Mouse (Mus musculus): ENCODE data around the gene Slc7a7. TPM values are rescaled to one million over a fixed set of nuclear protein-coding genes. Genes with fewer than 3 reads are reported as not detected.

The Slc7a7 gene
- polyA plus RNA-seq, 1 experiment from 2014 or later = 8.1 TPM

GRCm38 (mm10) chr14:54443712-54444618 lies 26.4 kb upstream of the Slc7a7 start:
- Histone ChIP-seq H3K27ac (replicated peaks) (peak overlapping the region; percentile 95), H3K36me3 (peaks cover 27% of the 10 kb centered on the region), H3K4me1 (peaks cover 39% of the 10 kb centered on the region), H3K9me3 (replicated peaks) (no peaks in the 10 kb centered on the region), H3K4me3 (replicated peaks) (no peak overlapping the region), H3K27me3 (no peaks in the 10 kb centered on the region), H3K9ac (no peak overlapping the region), H3K4me2 (replicated peaks) (no peak overlapping the region)
- 36% methylated on average over 15 of the region's 15 CpGs for WGBS
- ATAC-seq (ENCODE audit: insufficient number of reproducible peaks, low FRiP score, low TSS enrichment, low read depth) = peak; percentile 69

GRCm38 (mm10) chr14:54443196-54443595 lies 25.6 kb upstream of the Slc7a7 start:
- H3K4me1 ChIP-seq = peaks cover 35% of the 10 kb centered on the region
- peak; percentile 90 for ATAC-seq (ENCODE audit: insufficient number of reproducible peaks, low FRiP score, low TSS enrichment, low read depth)
- H3K9me3 ChIP-seq (replicated peaks) = no peaks in the 10 kb centered on the region
- no peaks in the 10 kb centered on the region for H3K27me3 ChIP-seq
- peaks cover 35% of the 10 kb centered on the region for H3K36me3 ChIP-seq
- no peak overlapping the region for H3K4me3 ChIP-seq (replicated peaks)
- peak overlapping the region; percentile 95 for H3K27ac ChIP-seq (replicated peaks)
- no peak overlapping the region for H3K9ac ChIP-seq
- WGBS = 15% methylated on average over 3 of the region's 3 CpGs
- peak overlapping the region; percentile 33 for H3K4me2 ChIP-seq (replicated peaks)

- no peaks in the 10 kb centered on the region for H3K9me3 ChIP-seq (replicated peaks)
- H3K27me3 ChIP-seq = no peaks in the 10 kb centered on the region
- peak overlapping the region; percentile 95 for H3K27ac ChIP-seq (replicated peaks)
- peaks cover 35% of the 10 kb centered on the region for H3K4me1 ChIP-seq
- no peak for ATAC-seq (ENCODE audit: insufficient number of reproducible peaks, low FRiP score, low TSS enrichment, low read depth)
- H3K4me2 ChIP-seq (replicated peaks) = no peak overlapping the region
- H3K9ac ChIP-seq = no peak overlapping the region
- H3K36me3 ChIP-seq = peaks cover 39% of the 10 kb centered on the region
- WGBS = 81% methylated on average over 3 of the region's 3 CpGs
- no peak overlapping the region for H3K4me3 ChIP-seq (replicated peaks)
Measured at GRCm38 (mm10) chr14:54442548-54442947, 25.0 kb upstream of the Slc7a7 start.

- ATAC-seq (ENCODE audit: insufficient number of reproducible peaks, low FRiP score, low TSS enrichment, low read depth) = no peak
- 71% methylated on average over 4 of the region's 4 CpGs for WGBS
- Histone ChIP-seq H3K4me2 (replicated peaks) (no peak overlapping the region), H3K27me3 (no peaks in the 10 kb centered on the region), H3K27ac (replicated peaks) (peak overlapping the region; percentile 48; the same call in 1 of the 2 replicates), H3K4me1 (peaks cover 35% of the 10 kb centered on the region), H3K9ac (no peak overlapping the region), H3K36me3 (peaks cover 51% of the 10 kb centered on the region), H3K9me3 (replicated peaks) (no peaks in the 10 kb centered on the region), H3K4me3 (replicated peaks) (no peak overlapping the region)
Measured at GRCm38 (mm10) chr14:54441365-54441764, 23.8 kb upstream of the Slc7a7 start.

GRCm38 (mm10) chr14:54440538-54440937 lies 23.0 kb upstream of the Slc7a7 start:
- Histone ChIP-seq H3K27ac (replicated peaks) (no peak overlapping the region), H3K4me3 (replicated peaks) (no peak overlapping the region), H3K27me3 (no peaks in the 10 kb centered on the region), H3K9me3 (replicated peaks) (no peaks in the 10 kb centered on the region), H3K4me2 (replicated peaks) (no peak overlapping the region), H3K4me1 (peaks cover 39% of the 10 kb centered on the region), H3K9ac (no peak overlapping the region), H3K36me3 (peaks cover 59% of the 10 kb centered on the region)
- ATAC-seq (ENCODE audit: insufficient number of reproducible peaks, low FRiP score, low TSS enrichment, low read depth) = no peak
- WGBS = 90% methylated on average over 14 of the region's 14 CpGs

GRCm38 (mm10) chr14:54439610-54440009 lies 22.0 kb upstream of the Slc7a7 start:
- Histone ChIP-seq H3K27ac (replicated peaks) (no peak overlapping the region), H3K9ac (no peak overlapping the region), H3K4me1 (peaks cover 48% of the 10 kb centered on the region), H3K4me2 (replicated peaks) (no peak overlapping the region), H3K4me3 (replicated peaks) (no peak overlapping the region), H3K36me3 (peaks cover 64% of the 10 kb centered on the region), H3K27me3 (no peaks in the 10 kb centered on the region), H3K9me3 (replicated peaks) (no peaks in the 10 kb centered on the region)
- no peak for ATAC-seq (ENCODE audit: insufficient number of reproducible peaks, low FRiP score, low TSS enrichment, low read depth)
- WGBS = 64% methylated on average over 7 of the region's 7 CpGs

GRCm38 (mm10) chr14:54439155-54439554 lies 21.6 kb upstream of the Slc7a7 start:
- H3K4me2 ChIP-seq (replicated peaks) = no peak overlapping the region
- H3K27me3 ChIP-seq = no peaks in the 10 kb centered on the region
- no peak overlapping the region for H3K9ac ChIP-seq
- peaks cover 64% of the 10 kb centered on the region for H3K36me3 ChIP-seq
- H3K9me3 ChIP-seq (replicated peaks) = no peaks in the 10 kb centered on the region
- H3K4me3 ChIP-seq (replicated peaks) = no peak overlapping the region
- WGBS = 87% methylated on average over 12 of the region's 12 CpGs
- no peak for ATAC-seq (ENCODE audit: insufficient number of reproducible peaks, low FRiP score, low TSS enrichment, low read depth)
- H3K4me1 ChIP-seq = peaks cover 50% of the 10 kb centered on the region
- H3K27ac ChIP-seq (replicated peaks) = no peak overlapping the region

- Histone ChIP-seq H3K4me1 (peaks cover 49% of the 10 kb centered on the region), H3K27me3 (no peaks in the 10 kb centered on the region), H3K4me2 (replicated peaks) (no peak overlapping the region), H3K4me3 (replicated peaks) (no peak overlapping the region), H3K9ac (no peak overlapping the region), H3K27ac (replicated peaks) (no peak overlapping the region), H3K9me3 (replicated peaks) (no peaks in the 10 kb centered on the region), H3K36me3 (peaks cover 50% of the 10 kb centered on the region)
- ATAC-seq (ENCODE audit: insufficient number of reproducible peaks, low FRiP score, low TSS enrichment, low read depth) = no peak
- WGBS = 73% methylated on average over 11 of the region's 11 CpGs
Measured at GRCm38 (mm10) chr14:54435194-54435918, 17.8 kb upstream of the Slc7a7 start.

- H3K4me3 ChIP-seq (replicated peaks) = peak overlapping the region; percentile 85
- no peak for ATAC-seq (ENCODE audit: insufficient number of reproducible peaks, low FRiP score, low TSS enrichment, low read depth)
- peaks cover 56% of the 10 kb centered on the region for H3K4me1 ChIP-seq
- H3K27ac ChIP-seq (replicated peaks) = peak overlapping the region; percentile 100
- no peaks in the 10 kb centered on the region for H3K27me3 ChIP-seq
- H3K4me2 ChIP-seq (replicated peaks) = peak overlapping the region; percentile 81
- 36% methylated on average over 12 of the region's 12 CpGs for WGBS
- peak overlapping the region; percentile 93; the same call in 1 of the 2 replicates for H3K9ac ChIP-seq
- no peaks in the 10 kb centered on the region for H3K9me3 ChIP-seq (replicated peaks)
- H3K36me3 ChIP-seq = peaks cover 38% of the 10 kb centered on the region
Measured at GRCm38 (mm10) chr14:54433941-54434531, 16.5 kb upstream of the Slc7a7 start.

GRCm38 (mm10) chr14:54432837-54433830 lies 15.6 kb upstream of the Slc7a7 start:
- WGBS = 14% methylated on average over 17 of the region's 17 CpGs
- H3K9me3 ChIP-seq (replicated peaks) = no peaks in the 10 kb centered on the region
- ATAC-seq (ENCODE audit: insufficient number of reproducible peaks, low FRiP score, low TSS enrichment, low read depth) = 0 out of 2 replicates have a peak, but pooled peaks have one; percentile 27
- peaks cover 56% of the 10 kb centered on the region for H3K4me1 ChIP-seq
- no peaks in the 10 kb centered on the region for H3K27me3 ChIP-seq
- H3K9ac ChIP-seq = peak overlapping the region; percentile 93
- H3K4me2 ChIP-seq (replicated peaks) = peak overlapping the region; percentile 81
- H3K27ac ChIP-seq (replicated peaks) = peak overlapping the region; percentile 100
- peak overlapping the region; percentile 85 for H3K4me3 ChIP-seq (replicated peaks)
- peaks cover 33% of the 10 kb centered on the region for H3K36me3 ChIP-seq
